Mouse (Mus musculus): ENCODE results near the gene Parp8. TPM values are rescaled to one million over a fixed set of nuclear protein-coding genes. Genes with fewer than 3 reads are reported as not detected.

Gene Parp8
- polyA plus RNA-seq (2011; ENCODE audit: insufficient read length, low read depth, missing spikeins), result 44.3 and 54.2 TPM in 2 replicates

GRCm38 (mm10) chr13:117025226-117026067, at the start of gene Parp8:
Gene Parp8, minus strand, starts transcription at chr13:117025537.
- H3K27ac ChIP-seq (ENCODE audit: insufficient read depth, low read length), result peak within 1 kb of the TSS; percentile 75
- peak; percentile 60 for TF ChIP-seq POLR2A (IDR thresholded peaks at IDR 0.05; ENCODE audit: low read depth, low read length)
- no peak for TF ChIP-seq CTCF (IDR thresholded peaks at IDR 0.05; ENCODE audit: borderline replicate concordance, insufficient read depth, low read length)
- H3K4me3 ChIP-seq (ENCODE audit: insufficient read depth, low read length), result peak within 1 kb of the TSS; percentile 80
- peaks cover 13% of the 10 kb centered on the region for H3K4me1 ChIP-seq (ENCODE audit: control insufficient read depth, insufficient read depth, low read length)

- H3K4me1 ChIP-seq (ENCODE audit: control insufficient read depth, insufficient read depth, low read length), result no peaks in the 10 kb centered on the region
- no peak overlapping the region for H3K4me3 ChIP-seq (ENCODE audit: insufficient read depth, low read length)
- peak overlapping the region; percentile 45 for H3K27ac ChIP-seq (ENCODE audit: insufficient read depth, low read length)
- TF ChIP-seq POLR2A (IDR thresholded peaks at IDR 0.05; ENCODE audit: low read depth, low read length), result no peak
- no peak for TF ChIP-seq CTCF (IDR thresholded peaks at IDR 0.05; ENCODE audit: borderline replicate concordance, insufficient read depth, low read length)
These were observed 37.4 kb upstream of the Parp8 start for GRCm38 (mm10) chr13:117062628-117063315.

DNA sequence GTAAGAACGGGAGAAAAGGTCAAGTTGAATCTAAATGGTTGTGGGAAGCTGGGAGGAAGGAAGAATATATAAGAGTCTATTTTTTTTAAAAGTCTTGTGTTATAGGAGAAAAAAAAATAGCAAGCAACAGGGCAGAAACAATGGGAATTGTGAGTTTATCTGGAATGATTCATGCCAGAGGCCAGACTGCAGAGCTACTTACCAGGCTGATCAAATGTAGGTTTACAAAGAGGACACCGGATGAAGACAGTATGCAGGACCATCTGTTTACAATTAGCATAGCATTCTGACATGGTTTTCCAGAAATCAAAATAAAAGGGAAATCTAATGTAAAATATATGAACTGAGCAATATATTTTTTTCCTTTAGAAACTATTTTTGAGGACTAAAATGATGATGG, 31.1 kb upstream of the Parp8 start:
- Histone ChIP-seq H3K4me3 (ENCODE audit: insufficient read depth, low read length) (no peak overlapping the region), H3K4me1 (ENCODE audit: control insufficient read depth, insufficient read depth, low read length) (no peaks in the 10 kb centered on the region), H3K27ac (ENCODE audit: insufficient read depth, low read length) (no peak overlapping the region)
- TF ChIP-seq CTCF (IDR thresholded peaks at IDR 0.05; ENCODE audit: borderline replicate concordance, insufficient read depth, low read length), result no peak
- no peak for TF ChIP-seq POLR2A (IDR thresholded peaks at IDR 0.05; ENCODE audit: low read depth, low read length)

- TF ChIP-seq CTCF (IDR thresholded peaks at IDR 0.05; ENCODE audit: borderline replicate concordance, insufficient read depth, low read length) (no peak), POLR2A (IDR thresholded peaks at IDR 0.05; ENCODE audit: low read depth, low read length) (no peak)
- Histone ChIP-seq H3K27ac (ENCODE audit: insufficient read depth, low read length) (no peak overlapping the region), H3K4me1 (ENCODE audit: control insufficient read depth, insufficient read depth, low read length) (no peaks in the 10 kb centered on the region), H3K4me3 (ENCODE audit: insufficient read depth, low read length) (no peak overlapping the region)
These were observed 29.6 kb upstream of the Parp8 start for GRCm38 (mm10) chr13:117054811-117055496.

- Histone ChIP-seq H3K4me3 (ENCODE audit: insufficient read depth, low read length) (no peak overlapping the region), H3K4me1 (ENCODE audit: control insufficient read depth, insufficient read depth, low read length) (no peaks in the 10 kb centered on the region), H3K27ac (ENCODE audit: insufficient read depth, low read length) (no peak overlapping the region)
- TF ChIP-seq CTCF (IDR thresholded peaks at IDR 0.05; ENCODE audit: borderline replicate concordance, insufficient read depth, low read length) (no peak), POLR2A (IDR thresholded peaks at IDR 0.05; ENCODE audit: low read depth, low read length) (no peak)
These were observed 27.4 kb upstream of the Parp8 start for GRCm38 (mm10) chr13:117052748-117053147.

DNA sequence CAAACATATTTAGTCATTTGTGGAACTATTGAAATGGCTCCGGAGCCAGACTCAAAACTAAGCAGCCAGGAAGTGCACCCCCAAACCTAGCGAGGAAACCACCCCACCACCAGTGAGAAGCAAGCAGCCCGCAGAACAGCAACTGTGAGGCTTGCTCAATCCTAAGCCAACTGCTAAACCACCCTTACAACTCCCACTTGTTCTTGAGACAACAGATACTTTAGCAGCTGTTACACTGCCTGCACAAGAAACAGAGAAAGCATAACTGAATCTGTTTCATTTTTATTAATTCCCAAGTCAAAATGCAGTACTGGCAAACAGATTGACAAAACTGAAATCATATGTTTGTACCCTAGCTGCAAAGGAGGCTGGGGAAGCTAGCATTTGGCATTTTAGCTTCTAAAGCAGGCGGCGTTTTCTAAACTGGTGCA, 23.2 kb upstream of the Parp8 start:
- no peaks in the 10 kb centered on the region for H3K4me1 ChIP-seq (ENCODE audit: control insufficient read depth, insufficient read depth, low read length)
- no peak overlapping the region for H3K4me3 ChIP-seq (ENCODE audit: insufficient read depth, low read length)
- no peak overlapping the region for H3K27ac ChIP-seq (ENCODE audit: insufficient read depth, low read length)
- TF ChIP-seq POLR2A (IDR thresholded peaks at IDR 0.05; ENCODE audit: low read depth, low read length), result no peak
- TF ChIP-seq CTCF (IDR thresholded peaks at IDR 0.05; ENCODE audit: borderline replicate concordance, insufficient read depth, low read length), result no peak

GRCm38 (mm10) chr13:117043567-117043966, 18.2 kb upstream of the Parp8 start:
- TF ChIP-seq CTCF (IDR thresholded peaks at IDR 0.05; ENCODE audit: borderline replicate concordance, insufficient read depth, low read length), result no peak
- no peak for TF ChIP-seq POLR2A (IDR thresholded peaks at IDR 0.05; ENCODE audit: low read depth, low read length)
- H3K4me3 ChIP-seq (ENCODE audit: insufficient read depth, low read length), result no peak overlapping the region
- no peak overlapping the region for H3K27ac ChIP-seq (ENCODE audit: insufficient read depth, low read length)

DNA sequence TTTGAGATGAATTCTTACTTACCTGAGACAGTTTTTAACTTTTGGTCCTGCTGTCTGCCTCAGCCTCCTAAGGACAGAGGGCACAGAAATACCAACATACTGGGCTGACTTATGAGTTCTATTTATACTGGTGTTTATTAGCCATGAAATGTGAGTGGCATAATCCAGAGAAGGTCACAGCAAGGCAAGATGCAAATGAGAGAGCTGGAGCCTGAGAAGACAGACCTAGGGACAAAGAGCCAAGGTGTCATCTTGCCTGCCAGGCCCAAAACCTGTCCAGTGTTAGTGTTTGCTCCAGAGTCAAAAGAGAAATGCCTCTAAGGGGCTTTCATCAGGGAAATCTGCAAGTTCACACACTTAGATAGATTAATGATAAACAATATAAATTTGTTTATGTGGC, 15.7 kb upstream of the Parp8 start:
- H3K4me3 ChIP-seq (ENCODE audit: insufficient read depth, low read length), result no peak overlapping the region
- no peak overlapping the region for H3K27ac ChIP-seq (ENCODE audit: insufficient read depth, low read length)
- H3K4me1 ChIP-seq (ENCODE audit: control insufficient read depth, insufficient read depth, low read length), result no peaks in the 10 kb centered on the region
- TF ChIP-seq POLR2A (IDR thresholded peaks at IDR 0.05; ENCODE audit: low read depth, low read length) (no peak), CTCF (IDR thresholded peaks at IDR 0.05; ENCODE audit: borderline replicate concordance, insufficient read depth, low read length) (no peak)

More at GRCm38 (mm10) chr13:117043567-117043966, 18.2 kb upstream of the Parp8 start:
- no peaks in the 10 kb centered on the region for H3K4me1 ChIP-seq (ENCODE audit: control insufficient read depth, insufficient read depth, low read length)

DNA sequence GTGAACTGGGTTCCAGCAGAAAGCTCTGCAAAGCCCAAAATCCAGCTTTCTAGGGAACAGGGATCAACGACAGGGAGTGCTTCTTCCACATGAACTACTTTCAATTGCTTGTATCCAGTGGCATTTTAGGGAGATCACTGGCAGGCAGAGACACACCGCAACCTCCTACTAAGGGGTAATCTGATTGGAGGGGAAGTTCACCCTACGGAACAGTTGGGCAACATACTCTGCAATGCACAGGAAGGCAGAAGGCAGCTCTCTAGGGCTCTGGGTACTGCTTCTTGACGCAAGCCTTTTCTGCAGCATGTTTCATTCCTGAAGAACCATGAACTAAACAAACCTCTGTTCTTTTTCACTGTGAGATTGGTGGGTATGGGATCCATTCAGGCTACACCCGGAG, 10.9 kb upstream of the Parp8 start:
- Histone ChIP-seq H3K4me1 (ENCODE audit: control insufficient read depth, insufficient read depth, low read length) (no peaks in the 10 kb centered on the region; the same call in 1 of the 2 replicates), H3K27ac (ENCODE audit: insufficient read depth, low read length) (no peak overlapping the region), H3K4me3 (ENCODE audit: insufficient read depth, low read length) (no peak overlapping the region)
- TF ChIP-seq CTCF (IDR thresholded peaks at IDR 0.05; ENCODE audit: borderline replicate concordance, insufficient read depth, low read length) (no peak), POLR2A (IDR thresholded peaks at IDR 0.05; ENCODE audit: low read depth, low read length) (no peak)

Data from embryonic fibroblast, embryonic 13.5 days (primary cell).